Mouse (Mus musculus): ENCODE data around the gene B430305J03Rik.

DNA sequence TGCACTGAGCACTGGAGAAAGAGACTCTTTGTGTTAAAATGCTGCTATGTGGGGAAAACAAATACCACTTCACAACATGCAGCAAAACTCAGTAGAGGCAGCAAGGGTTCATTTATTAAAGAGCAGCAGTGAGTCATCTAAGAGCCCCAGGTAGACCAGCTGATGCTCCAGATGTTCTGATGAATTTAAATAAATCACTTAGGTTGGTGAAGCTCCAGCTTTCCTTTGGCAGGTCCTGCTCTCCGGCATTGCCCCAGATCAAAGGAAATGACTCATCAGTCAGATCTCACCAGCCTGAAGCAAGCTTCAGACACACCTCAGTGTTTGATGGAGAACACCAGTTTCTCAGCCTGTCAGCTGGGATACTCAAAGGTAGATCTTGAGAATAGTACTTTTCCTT, 20.1 kb downstream of the B430305J03Rik start:
- TF ChIP-seq CTCF (IDR thresholded peaks at IDR 0.05; ENCODE audit: extremely low read depth, insufficient read length, insufficient replicate concordance, low read depth, low read length), result no peak
- TF ChIP-seq POLR2A (IDR thresholded peaks at IDR 0.05; ENCODE audit: low read depth, low read length), result no peak
